Mouse (Mus musculus) retina, postnatal 7 days (tissue): Measurements from ENCODE around the gene Vipr1.

ENCODE experiments used
- DNase-seq: peaks from one replicate; pipeline ENCODE4 v3.0.0-alpha.2; 2012; ENCODE audit warnings: low read depth, low spot score

The Vipr1 gene

GRCm38 (mm10) chr9:121677069-121677468 is 34.6 kb downstream of the Vipr1 start:
- DNase-seq = no peak

- no peak for DNase-seq
Measured at GRCm38 (mm10) chr9:121677476-121677875, 35.0 kb downstream of the Vipr1 start.

GRCm38 (mm10) chr9:121679549-121679948 is 37.0 kb downstream of the Vipr1 start:
- peak; percentile 35 for DNase-seq

- no peak for DNase-seq
Measured at GRCm38 (mm10) chr9:121681191-121681590, 38.7 kb downstream of the Vipr1 start.

GRCm38 (mm10) chr9:121682037-121682680 is 39.6 kb downstream of the Vipr1 start:
- DNase-seq = no peak

GRCm38 (mm10) chr9:121684702-121685101 is 42.2 kb downstream of the Vipr1 start:
- no peak for DNase-seq

GRCm38 (mm10) chr9:121690200-121690651 is 47.7 kb downstream of the Vipr1 start:
- peak; percentile 46 for DNase-seq

GRCm38 (mm10) chr9:121690734-121691133 is 48.2 kb downstream of the Vipr1 start:
- no peak for DNase-seq

- DNase-seq = peak; percentile 37
Measured at GRCm38 (mm10) chr9:121694736-121695135, 52.2 kb downstream of the Vipr1 start.

GRCm38 (mm10) chr9:121696626-121697025 is 54.1 kb downstream of the Vipr1 start:
- DNase-seq = no peak

GRCm38 (mm10) chr9:121697150-121698049 is 54.9 kb downstream of the Vipr1 start:
- peak; percentile 74 for DNase-seq

GRCm38 (mm10) chr9:121704261-121704645 is 61.7 kb downstream of the Vipr1 start:
- DNase-seq = no peak

- peak; percentile 81 for DNase-seq
Measured at GRCm38 (mm10) chr9:121704646-121705625, 62.4 kb downstream of the Vipr1 start, which contains the start of gene Sec22c. Gene Sec22c (minus strand): TSS chr9:121705490.

GRCm38 (mm10) chr9:121706029-121706675 is 63.6 kb downstream of the Vipr1 start:
- no peak for DNase-seq

GRCm38 (mm10) chr9:121707801-121708200 is 65.3 kb downstream of the Vipr1 start:
- no peak for DNase-seq

- DNase-seq = no peak
Measured at GRCm38 (mm10) chr9:121708506-121709486, 66.3 kb downstream of the Vipr1 start.

- peak; percentile 98 for DNase-seq
Measured at GRCm38 (mm10) chr9:121709898-121710583, 67.5 kb downstream of the Vipr1 start, which contains the start of gene Ss18l2. Gene Ss18l2 (plus strand): TSS chr9:121710329.

GRCm38 (mm10) chr9:121710584-121710975 is 68.1 kb downstream of the Vipr1 start:
- no peak for DNase-seq

- no peak for DNase-seq
Measured at GRCm38 (mm10) chr9:121717048-121717447, 74.5 kb downstream of the Vipr1 start.
